Mouse (Mus musculus) myocyte (in vitro differentiated cells): ENCODE results near the gene Gnptg. TPM values are rescaled to one million over a fixed set of nuclear protein-coding genes. Genes with fewer than 3 reads are reported as not detected.

ENCODE experiments used
- H3K27me3 ChIP-seq: one replicate; pipeline ENCODE4 v1.6.1; 2011; ENCODE audit not compliant: control insufficient read depth, insufficient read depth, insufficient read length
- H3K36me3 ChIP-seq: one replicate; pipeline ENCODE4 v1.6.1; 2011; ENCODE audit not compliant: control insufficient read depth, insufficient read depth
- H3K4me2 ChIP-seq: one replicate; pipeline ENCODE4 v1.6.1; 2011; ENCODE audit warnings: low read depth, control low read depth
- H3K4me3 ChIP-seq: one replicate; pipeline ENCODE4 v1.5.1; 2011; ENCODE audit warnings: mild to moderate bottlenecking, control low read depth, moderate library complexity
- H3K79me2 ChIP-seq: one replicate; pipeline ENCODE4 v1.6.1; 2011; ENCODE audit not compliant: control insufficient read depth, insufficient read depth
- H3ac ChIP-seq: one replicate; pipeline ENCODE4 v1.6.1; 2011; ENCODE audit not compliant: control insufficient read depth, insufficient read length
- CEBPB ChIP-seq: IDR thresholded peaks from 2 replicates; pipeline ENCODE4 v1.6.1; 2011; ENCODE audit warnings: mild to moderate bottlenecking, moderate library complexity; ENCODE audit not compliant: poor library complexity, insufficient read depth, severe bottlenecking
- E2F4 ChIP-seq: IDR thresholded peaks from one replicate; pipeline ENCODE4 v1.6.1; 2011; ENCODE audit warnings: mild to moderate bottlenecking, control low read depth, moderate library complexity; ENCODE audit not compliant: insufficient read depth
- MAX ChIP-seq: IDR thresholded peaks from one replicate; pipeline ENCODE4 v1.6.1; 2011; ENCODE audit warnings: low read depth, mild to moderate bottlenecking, control low read depth
- MYOD1 ChIP-seq, 3 experiments: IDR thresholded peaks; one replicate each; pipeline ENCODE4 v1.6.1; 2011; ENCODE audit warnings: control low read depth in 2 of 3, low read depth in 2 of 3, mild to moderate bottlenecking in 2 of 3, moderate library complexity in 1 of 3; ENCODE audit not compliant: insufficient read length in 2 of 3, control insufficient read depth in 1 of 3
- MYOG ChIP-seq, 3 experiments: IDR thresholded peaks; one replicate each; pipeline ENCODE4 v1.6.1; 2011; ENCODE audit warnings: control low read depth in 2 of 3, low read depth in 2 of 3, mild to moderate bottlenecking in 2 of 3; ENCODE audit not compliant: insufficient read length in 2 of 3, control insufficient read depth in 1 of 3, insufficient read depth in 1 of 3
- POLR2A ChIP-seq: IDR thresholded peaks from one replicate; pipeline ENCODE4 v1.6.1; 2011; ENCODE audit warnings: low read depth, mild to moderate bottlenecking, control low read depth, moderate library complexity; ENCODE audit not compliant: insufficient read length
- POLR2AphosphoS2 ChIP-seq: IDR thresholded peaks from one replicate; pipeline ENCODE4 v1.6.1; 2011; ENCODE audit warnings: low read depth, control low read depth; ENCODE audit not compliant: insufficient read length
- REST ChIP-seq: IDR thresholded peaks from one replicate; pipeline ENCODE4 v1.6.1; 2011; ENCODE audit warnings: mild to moderate bottlenecking, control low read depth, moderate library complexity; ENCODE audit not compliant: insufficient read depth, insufficient read length
- SRF ChIP-seq: IDR thresholded peaks from one replicate; pipeline ENCODE4 v1.6.1; 2011; ENCODE audit warnings: low read depth; ENCODE audit not compliant: control insufficient read depth, insufficient read length
- TCF12 ChIP-seq: IDR thresholded peaks from one replicate; pipeline ENCODE4 v1.6.1; 2011; ENCODE audit warnings: mild to moderate bottlenecking, control low read depth; ENCODE audit not compliant: poor library complexity, insufficient read depth, severe bottlenecking
- TCF3 ChIP-seq: IDR thresholded peaks from one replicate; pipeline ENCODE4 v1.6.1; 2011; ENCODE audit warnings: low read depth, control low read depth; ENCODE audit not compliant: insufficient read length
- USF1 ChIP-seq: IDR thresholded peaks from one replicate; pipeline ENCODE4 v1.6.1; 2011; ENCODE audit warnings: low read depth, mild to moderate bottlenecking, control low read depth, moderate library complexity
- polyA plus RNA-seq: library from polyadenylated mRNA; unstranded; fragments of >200 nt; fragmentation: generic; extraction: Trizol; gene quantifications from one replicate; pipeline ENCODE4 v1.2.1, GENCODE M21; 2012; ENCODE audit warnings: missing spikeins

Gene Gnptg
- polyA plus RNA-seq, 1 experiment, result 26.5 TPM

DNA sequence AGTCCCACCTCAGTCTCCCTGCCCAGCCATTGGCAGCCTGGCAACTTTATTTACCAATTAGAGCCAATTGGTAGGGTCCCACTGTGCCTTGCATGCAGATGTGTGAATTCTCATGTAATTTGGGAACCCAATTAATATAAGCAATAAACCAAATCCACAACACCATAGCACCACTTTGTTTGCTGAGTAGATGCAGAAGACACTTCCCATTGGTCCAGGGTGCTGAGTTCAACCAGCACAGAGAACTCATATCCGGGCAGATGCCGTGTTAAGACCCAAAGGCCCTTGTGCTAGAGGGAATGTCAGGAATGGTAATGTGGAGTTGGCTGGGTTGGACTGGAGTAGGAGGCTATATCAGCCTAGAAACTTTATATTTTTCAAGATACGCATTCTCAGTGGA is 35.9 kb upstream of the Gnptg start:
- Histone ChIP-seq H3K27me3 (peaks cover 13% of the 10 kb centered on the region), H3ac (no peak overlapping the region), H3K4me2 (no peak overlapping the region), H3K79me2 (peaks cover 23% of the 10 kb centered on the region), H3K4me3 (no peak overlapping the region), H3K36me3 (no peaks in the 10 kb centered on the region)
- no peak for TF ChIP-seq REST
- no peak for TF ChIP-seq TCF3
- TF ChIP-seq POLR2A, result no peak
- TF ChIP-seq E2F4, result no peak
- no peak for TF ChIP-seq CEBPB
- TF ChIP-seq MYOD1 (IDR thresholded peaks at IDR 0.05; ENCODE audit: control insufficient read depth in 1 of 3, insufficient read length in 2 of 3, low read depth in 2 of 3), result no peak
- TF ChIP-seq POLR2AphosphoS2, result no peak
- TF ChIP-seq MAX, result no peak

DNA sequence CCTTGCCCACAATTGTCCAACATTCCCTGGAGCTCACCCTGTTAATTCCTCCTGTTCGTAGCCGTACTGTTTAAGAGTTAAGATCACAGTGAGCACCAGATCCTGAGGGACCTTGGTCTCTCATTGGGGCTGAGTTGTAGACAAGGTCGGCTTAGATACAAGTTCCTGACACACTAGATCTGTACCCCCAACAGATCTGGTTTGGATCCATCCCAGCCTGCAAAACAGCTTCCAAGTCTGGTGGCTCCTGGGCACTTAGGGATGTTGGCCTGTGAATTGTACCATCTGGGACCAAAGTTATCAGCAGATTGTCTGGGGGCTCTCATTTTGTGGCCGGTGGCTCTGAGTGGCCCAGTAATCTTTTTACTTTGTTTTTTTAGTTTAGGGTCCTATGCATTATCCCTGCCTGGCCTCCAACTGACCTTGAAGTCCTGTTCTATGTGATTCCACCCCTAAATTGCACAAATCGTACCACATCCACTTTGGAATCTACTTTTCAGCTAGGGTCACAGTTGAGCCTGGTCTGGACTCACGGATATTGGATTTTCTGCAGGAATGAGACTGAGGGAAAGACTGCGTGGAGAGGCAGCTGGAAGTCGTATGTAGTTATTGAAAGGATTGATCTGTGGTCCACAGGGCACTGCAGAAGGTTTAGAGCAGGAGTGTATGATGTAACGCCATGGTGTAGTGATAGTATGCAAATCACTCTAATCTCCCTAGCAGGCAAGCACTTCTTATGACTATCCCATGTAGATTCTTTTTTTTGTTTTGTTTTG is 34.8 kb upstream of the Gnptg start, which contains the start of gene Ube2i:
Gene Ube2i (minus strand): TSS at position 52 of the 776 bp plus-strand sequence.
- H3K4me3 ChIP-seq, result peak within 1 kb of the TSS; percentile 100
- peak within 1 kb of the TSS; percentile 56 for H3K4me2 ChIP-seq
- H3K79me2 ChIP-seq, result peaks cover 34% of the 10 kb centered on the region
- H3K27me3 ChIP-seq, result peaks cover 13% of the 10 kb centered on the region
- TF ChIP-seq TCF3, result no peak
- no peak for TF ChIP-seq MYOG (IDR thresholded peaks at IDR 0.05; ENCODE audit: control insufficient read depth in 1 of 3, insufficient read depth in 1 of 3, insufficient read length in 2 of 3, low read depth in 2 of 3)
- no peak for TF ChIP-seq CEBPB
- no peak for TF ChIP-seq SRF
- H3ac ChIP-seq, result peak within 1 kb of the TSS; percentile 87
- H3K36me3 ChIP-seq, result no peaks in the 10 kb centered on the region

- Histone ChIP-seq H3K79me2 (peaks cover 43% of the 10 kb centered on the region), H3K27me3 (peaks cover 4% of the 10 kb centered on the region), H3K4me2 (peak overlapping the region; percentile 56), H3K36me3 (peaks cover 3% of the 10 kb centered on the region), H3K4me3 (peak overlapping the region; percentile 100), H3ac (peak overlapping the region; percentile 87)
- TF ChIP-seq MYOG (IDR thresholded peaks at IDR 0.05; ENCODE audit: control insufficient read depth in 1 of 3, insufficient read depth in 1 of 3, insufficient read length in 2 of 3, low read depth in 2 of 3) (no peak), USF1 (peak; percentile 48), POLR2A (peak; percentile 43)
These were observed 34.0 kb upstream of the Gnptg start for GRCm38 (mm10) chr17:25273706-25274501.

GRCm38 (mm10) chr17:25272951-25273705 is 33.2 kb upstream of the Gnptg start:
- H3K4me3 ChIP-seq, result peak overlapping the region; percentile 100
- H3ac ChIP-seq, result peak overlapping the region; percentile 87
- H3K79me2 ChIP-seq, result peaks cover 50% of the 10 kb centered on the region
- peak overlapping the region; percentile 95 for H3K4me2 ChIP-seq
- TF ChIP-seq CEBPB, result no peak
- peak; percentile 85 for TF ChIP-seq POLR2AphosphoS2
- TF ChIP-seq MYOD1 (IDR thresholded peaks at IDR 0.05; ENCODE audit: control insufficient read depth in 1 of 3, insufficient read length in 2 of 3, low read depth in 2 of 3), result no peak
- no peak for TF ChIP-seq REST
- TF ChIP-seq MAX, result peak; percentile 96
- TF ChIP-seq USF1, result no peak
- no peak for TF ChIP-seq MYOG (IDR thresholded peaks at IDR 0.05; ENCODE audit: control insufficient read depth in 1 of 3, insufficient read depth in 1 of 3, insufficient read length in 2 of 3, low read depth in 2 of 3)
- peak; percentile 15 for TF ChIP-seq TCF3
- no peak for TF ChIP-seq TCF12
- no peak for TF ChIP-seq SRF
- peak; percentile 25 for TF ChIP-seq E2F4
- TF ChIP-seq POLR2A, result peak; percentile 95
- peaks cover 4% of the 10 kb centered on the region for H3K27me3 ChIP-seq
- H3K36me3 ChIP-seq, result peaks cover 10% of the 10 kb centered on the region

DNA sequence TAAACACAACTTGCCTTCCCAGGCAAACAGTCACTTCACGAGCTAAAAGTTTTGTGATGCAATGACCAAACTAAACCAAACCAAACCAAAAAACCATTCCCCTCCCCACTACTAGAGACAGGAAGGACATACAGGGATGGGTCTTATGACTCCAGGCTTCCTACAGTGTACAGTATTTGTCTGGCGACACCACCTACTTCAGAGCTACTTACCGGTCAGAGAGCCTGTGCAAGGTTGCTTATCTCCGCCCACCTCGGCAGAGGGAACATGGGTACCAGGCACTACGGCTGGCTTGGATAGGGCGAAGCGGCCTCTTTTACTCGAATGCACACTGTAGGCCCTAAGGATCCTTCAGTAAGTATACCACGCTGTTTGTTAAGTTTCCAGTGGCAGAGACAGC is 32.4 kb upstream of the Gnptg start:
- Histone ChIP-seq H3K4me3 (peak overlapping the region; percentile 100), H3K79me2 (peaks cover 58% of the 10 kb centered on the region), H3K4me2 (peak overlapping the region; percentile 95), H3K36me3 (peaks cover 18% of the 10 kb centered on the region), H3K27me3 (no peaks in the 10 kb centered on the region), H3ac (peak overlapping the region; percentile 87)
- TF ChIP-seq CEBPB (no peak), TCF12 (no peak), POLR2A (no peak), REST (no peak), MYOG (IDR thresholded peaks at IDR 0.05; ENCODE audit: control insufficient read depth in 1 of 3, insufficient read depth in 1 of 3, insufficient read length in 2 of 3, low read depth in 2 of 3) (no peak), POLR2AphosphoS2 (no peak), MYOD1 (IDR thresholded peaks at IDR 0.05; ENCODE audit: control insufficient read depth in 1 of 3, insufficient read length in 2 of 3, low read depth in 2 of 3) (no peak), E2F4 (no peak)
